Mouse (Mus musculus) olfactory bulb, adult 2 months (tissue): ENCODE data around the gene Sbf2. TPM values are rescaled to one million over a fixed set of nuclear protein-coding genes. Genes with fewer than 3 reads are reported as not detected.

Experiments used
- H3K27ac ChIP-seq: fragments of 200-500 bp; 2 replicates; pipeline ENCODE4 v1.5.1; 2012; ENCODE audit warnings: low read depth, low read length; ENCODE audit not compliant: insufficient read depth
- H3K4me1 ChIP-seq: fragments of 200-500 bp; 2 replicates; pipeline ENCODE4 v1.6.1; 2012; ENCODE audit warnings: low read length; ENCODE audit not compliant: control insufficient read depth, insufficient read depth
- H3K4me3 ChIP-seq: fragments of 200-500 bp; 2 replicates; pipeline ENCODE4 v1.5.1; 2012; ENCODE audit warnings: mild to moderate bottlenecking, low read depth, low read length, moderate library complexity; ENCODE audit not compliant: insufficient read depth
- CTCF ChIP-seq: fragments of 200-500 bp; IDR thresholded peaks from 2 replicates; pipeline ENCODE4 v1.5.1; 2012; ENCODE audit warnings: low read depth, mild to moderate bottlenecking, low read length, moderate library complexity; ENCODE audit not compliant: insufficient read depth
- POLR2A ChIP-seq: fragments of 200-500 bp; IDR thresholded peaks from 2 replicates; pipeline ENCODE4 v1.6.1; 2012; ENCODE audit warnings: mild to moderate bottlenecking, low read depth, low read length, moderate library complexity; ENCODE audit not compliant: insufficient read depth
- WGBS: fragments of 180-500 bp; shearing (Covaris S2); methylation state at CpG from one replicate; pipeline ENCODE4 v1.1.7; 2018; 5-methylcytosine and 5-hydroxymethylcytosine counted together
- polyA plus RNA-seq: library from polyadenylated mRNA; stranded (reverse); fragments of >200 nt; gene quantifications from 2 replicates; pipeline ENCODE4 v1.2.4, GENCODE M21; 2012; ENCODE audit warnings: low replicate concordance; ENCODE audit not compliant: missing spikeins, insufficient read depth, insufficient read length

The Sbf2 gene
- polyA plus RNA-seq = not detected in 2 replicates

DNA sequence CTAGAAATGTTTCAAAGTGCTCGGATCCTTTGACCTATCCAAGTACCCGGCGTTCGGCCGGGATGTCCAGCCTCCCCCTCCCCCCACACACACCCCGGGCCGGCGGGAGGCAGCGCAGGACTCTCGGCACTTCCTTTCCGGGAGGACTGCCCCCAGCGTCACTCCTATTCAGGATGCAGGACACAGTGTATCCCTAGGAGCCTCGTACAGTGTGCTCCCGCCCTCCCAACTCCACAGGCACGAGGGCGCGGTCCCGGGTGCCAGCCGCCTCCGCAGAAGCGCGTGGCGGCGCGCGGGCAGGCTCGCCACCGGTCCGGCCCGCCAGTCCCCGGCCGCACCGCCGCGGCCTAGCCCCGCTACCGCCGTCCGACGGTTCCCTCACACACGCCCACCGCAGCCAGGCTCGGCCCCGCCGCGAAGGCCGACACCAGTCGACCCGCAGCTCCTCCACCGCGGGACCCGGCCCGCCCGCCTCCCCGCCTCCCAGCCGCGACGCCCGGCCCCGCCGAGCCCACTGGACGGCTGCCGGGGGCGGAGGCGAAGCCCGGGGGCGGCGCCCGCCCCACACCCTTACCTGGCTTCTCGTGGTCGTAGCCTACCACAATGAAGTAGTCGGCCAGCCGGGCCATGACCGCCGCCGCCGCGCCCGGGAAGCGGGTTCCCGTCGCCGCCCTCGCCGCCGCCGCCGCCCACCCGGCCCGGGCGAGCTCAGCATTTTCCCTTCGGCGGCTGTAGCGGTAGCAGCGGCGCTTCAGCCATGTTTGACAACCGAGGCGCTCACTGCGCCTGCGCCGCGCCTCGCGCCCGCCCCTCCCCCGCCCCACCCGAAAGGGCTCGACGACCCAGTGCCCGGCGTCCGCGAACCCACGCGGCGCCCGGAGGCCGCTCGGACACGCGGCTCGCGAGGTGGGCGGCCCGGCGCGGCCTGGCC, at the start of gene Sbf2:
Gene Sbf2 (minus strand): TSS at position 790 of the 931 bp plus-strand sequence.
- Histone ChIP-seq H3K4me1 (peaks cover 5% of the 10 kb centered on the region; the same call in 1 of the 2 replicates), H3K27ac (peak within 1 kb of the TSS; percentile 91), H3K4me3 (peak within 1 kb of the TSS; percentile 67)
- WGBS = under 1% methylated on average over 122 of the region's 127 CpGs
- TF ChIP-seq POLR2A (peak; percentile 68), CTCF (no peak)

DNA sequence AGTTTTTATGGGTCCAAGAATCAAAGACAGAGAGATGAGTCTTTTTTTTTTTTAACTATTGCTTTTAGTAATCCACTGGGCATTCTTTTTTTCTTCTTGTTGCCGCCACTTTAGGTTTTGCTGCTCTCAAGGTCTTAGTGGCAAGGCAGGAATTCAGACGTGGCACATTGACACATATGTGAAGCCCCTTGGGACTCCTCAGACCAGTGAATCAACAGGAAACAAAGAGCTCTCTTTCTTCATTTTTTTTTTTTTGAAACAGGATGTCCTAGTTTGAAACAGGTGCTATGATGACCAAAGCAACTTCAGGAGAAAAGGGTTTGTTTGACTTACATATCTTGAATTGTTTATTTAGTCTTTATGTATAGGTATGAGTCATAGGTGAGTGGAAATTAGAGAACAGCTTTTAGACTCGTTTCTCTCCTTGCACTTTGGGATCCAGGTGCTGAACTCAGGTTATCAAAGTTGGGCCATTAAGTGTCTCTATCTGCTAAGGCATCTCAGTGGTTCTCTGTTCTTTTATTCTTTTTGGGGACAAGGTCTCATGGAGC, 43.7 kb upstream of the Sbf2 start:
- WGBS = 70% methylated on average over 3 of the region's 3 CpGs
- H3K4me3 ChIP-seq = no peak overlapping the region
- H3K4me1 ChIP-seq = no peaks in the 10 kb centered on the region
- TF ChIP-seq POLR2A (no peak), CTCF (no peak)
- H3K27ac ChIP-seq = no peak overlapping the region

DNA sequence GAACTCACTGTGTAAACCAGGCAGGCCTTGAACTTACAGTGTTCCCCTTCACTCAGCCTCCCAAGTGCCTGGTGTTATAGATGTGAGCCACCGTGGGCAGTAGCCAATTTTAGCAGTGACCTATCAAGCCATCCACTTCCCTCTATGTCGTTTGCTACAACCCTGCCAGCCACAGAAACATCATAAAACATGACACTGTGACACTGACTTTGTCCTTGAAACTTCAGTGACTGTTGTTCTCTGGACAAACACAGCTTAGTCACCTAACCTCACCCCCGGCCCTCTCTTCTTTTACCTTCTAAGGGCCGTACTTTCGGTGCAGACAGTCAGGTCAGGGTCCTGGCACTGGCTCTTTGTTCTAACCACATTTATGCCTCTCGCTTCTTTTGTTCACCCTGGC, 41.2 kb upstream of the Sbf2 start:
- H3K27ac ChIP-seq = no peak overlapping the region
- 77% methylated on average over 6 of the region's 6 CpGs for WGBS
- no peaks in the 10 kb centered on the region for H3K4me1 ChIP-seq
- no peak for TF ChIP-seq CTCF
- no peak for TF ChIP-seq POLR2A
- no peak overlapping the region for H3K4me3 ChIP-seq

DNA sequence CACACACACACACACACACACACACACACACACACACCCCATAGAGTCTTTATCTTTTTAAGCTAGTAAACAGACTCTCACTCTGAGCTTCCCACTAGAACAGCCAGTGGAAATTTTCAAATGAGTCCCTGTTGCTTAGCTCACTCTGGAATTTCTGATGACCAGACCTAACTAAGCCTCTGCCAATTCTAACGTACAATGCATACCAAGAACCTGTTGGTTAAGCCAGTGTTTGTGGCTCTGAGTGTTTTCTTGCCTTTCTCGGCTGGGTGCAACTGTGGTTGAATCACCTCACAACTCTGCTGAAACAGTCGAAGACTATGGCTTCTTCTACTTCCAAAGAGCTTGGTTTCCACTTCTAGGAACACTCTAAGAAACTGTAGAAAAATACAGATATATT, 40.5 kb upstream of the Sbf2 start:
- WGBS = 87% methylated on average over 3 of the region's 3 CpGs
- no peaks in the 10 kb centered on the region for H3K4me1 ChIP-seq
- no peak overlapping the region for H3K4me3 ChIP-seq
- H3K27ac ChIP-seq = no peak overlapping the region
- TF ChIP-seq CTCF = no peak
- TF ChIP-seq POLR2A = no peak

DNA sequence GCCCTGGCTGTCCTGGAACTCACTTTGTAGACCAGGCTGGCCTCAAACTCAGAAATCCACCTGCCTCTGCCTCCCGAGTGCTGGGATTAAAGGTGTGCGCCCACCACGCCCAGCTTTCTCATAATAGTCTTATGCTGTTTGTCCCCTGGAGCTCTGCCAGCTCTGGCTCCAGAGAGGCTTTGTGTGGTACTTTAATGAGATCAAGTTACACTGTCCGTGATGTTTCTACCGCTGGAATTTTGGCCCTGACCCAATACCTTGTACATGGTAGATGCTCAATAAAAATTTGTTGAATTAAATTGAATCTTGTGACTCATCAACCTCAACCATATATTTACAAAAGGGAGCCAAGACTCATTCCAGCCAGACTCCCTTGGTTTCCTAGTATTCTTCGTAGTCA, 36.4 kb upstream of the Sbf2 start:
- H3K4me3 ChIP-seq = no peak overlapping the region
- no peak for TF ChIP-seq CTCF
- no peak for TF ChIP-seq POLR2A
- WGBS = 80% methylated on average over 6 of the region's 6 CpGs
- no peak overlapping the region for H3K27ac ChIP-seq
- peaks cover 13% of the 10 kb centered on the region for H3K4me1 ChIP-seq

DNA sequence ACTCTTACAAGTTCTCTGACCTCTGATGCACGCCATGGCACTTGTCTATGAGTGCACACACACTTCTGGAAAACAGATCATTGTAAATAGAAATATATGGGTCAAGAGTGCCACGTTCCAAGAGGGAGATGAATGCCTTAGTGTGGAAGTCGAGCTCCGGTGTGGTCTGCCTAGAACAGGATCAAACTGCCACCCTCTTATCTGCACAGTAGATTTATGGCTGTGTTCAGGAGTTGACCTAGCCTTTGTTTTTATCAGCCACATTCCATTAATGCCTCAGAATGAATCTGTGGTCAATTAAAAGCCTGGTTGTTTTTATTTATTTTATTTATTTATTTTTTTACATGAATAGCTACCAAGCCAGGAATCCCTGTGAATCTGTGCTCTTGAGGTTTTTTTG, 35.8 kb upstream of the Sbf2 start:
- H3K27ac ChIP-seq = no peak overlapping the region
- 92% methylated on average over 4 of the region's 4 CpGs for WGBS
- no peak for TF ChIP-seq POLR2A
- no peak for TF ChIP-seq CTCF
- H3K4me3 ChIP-seq = no peak overlapping the region
- H3K4me1 ChIP-seq = peaks cover 13% of the 10 kb centered on the region

DNA sequence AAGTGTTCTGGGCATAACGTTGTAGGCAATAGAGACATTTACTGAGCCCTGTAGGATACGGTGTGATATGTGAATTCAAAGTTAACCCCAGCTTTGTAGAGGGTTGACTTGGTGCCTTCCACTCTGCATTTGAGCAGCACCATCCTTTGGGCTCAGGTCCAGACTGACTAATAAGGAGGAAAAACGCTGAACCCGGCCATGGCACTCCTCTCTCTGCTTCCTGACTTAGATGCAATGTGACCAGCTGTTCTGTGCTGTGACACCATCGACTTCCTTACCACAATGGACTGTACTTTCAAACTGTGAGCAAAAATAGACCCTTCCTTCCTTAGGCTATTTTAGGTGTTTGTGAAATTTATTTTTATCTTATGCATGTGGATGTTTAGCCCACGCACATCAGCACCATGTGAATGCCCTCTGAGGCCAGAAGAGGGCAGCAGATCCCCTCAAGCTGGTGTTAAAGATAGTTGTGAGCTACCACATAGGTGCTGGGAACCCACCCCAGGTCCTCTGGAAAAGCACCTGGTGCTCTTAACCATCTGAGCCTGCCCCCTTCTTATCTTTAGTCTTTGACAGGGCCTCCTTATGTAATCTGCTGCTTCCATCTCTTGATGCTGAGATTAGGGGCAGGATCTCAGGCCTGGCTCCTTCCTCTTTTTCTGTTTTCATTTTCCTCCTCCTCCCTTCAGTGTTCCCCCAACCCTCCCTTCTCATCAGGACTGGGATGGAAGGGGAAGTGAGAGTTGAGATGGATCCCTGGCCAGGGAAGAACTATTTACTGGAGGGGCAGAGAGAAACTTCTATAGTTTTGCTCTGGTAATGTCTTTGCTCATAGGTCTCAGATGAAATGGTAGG, 34.6 kb upstream of the Sbf2 start:
- WGBS = 77% methylated on average over 6 of the region's 6 CpGs
- Histone ChIP-seq H3K27ac (no peak overlapping the region), H3K4me3 (no peak overlapping the region), H3K4me1 (peaks cover 16% of the 10 kb centered on the region)
- TF ChIP-seq CTCF (no peak), POLR2A (no peak)

DNA sequence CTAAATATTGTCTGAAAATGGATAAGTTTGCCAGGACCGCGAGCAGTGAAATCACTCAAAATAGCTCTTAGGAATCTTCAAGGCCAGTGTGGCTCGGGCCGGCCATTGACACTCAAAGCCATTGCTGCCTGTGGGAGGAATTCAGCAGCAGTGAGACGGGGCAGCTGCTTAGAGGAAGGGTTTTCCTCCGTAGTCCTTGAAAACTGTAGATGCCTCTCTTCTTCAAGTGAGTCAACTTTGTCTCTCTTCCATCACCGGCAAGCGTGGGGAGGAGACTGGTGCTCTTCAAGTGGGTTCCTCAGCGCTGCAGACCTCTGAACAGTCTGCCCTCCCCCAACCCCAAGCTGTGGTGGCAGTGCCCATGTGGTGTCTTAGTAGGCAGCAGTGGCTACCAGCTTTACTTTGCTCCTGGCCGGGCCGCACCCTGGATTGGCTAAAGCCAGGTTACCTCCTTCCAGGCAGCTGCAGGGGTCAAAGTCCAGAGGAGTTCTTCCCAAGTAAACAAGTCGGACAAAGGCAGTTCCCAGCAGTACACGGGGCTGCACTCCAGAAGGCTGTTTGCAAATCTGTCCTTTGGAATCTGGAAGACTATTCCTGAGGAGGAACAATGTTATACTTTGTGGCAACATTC, 33.8 kb upstream of the Sbf2 start:
- WGBS = 80% methylated on average over 13 of the region's 13 CpGs
- TF ChIP-seq POLR2A (no peak), CTCF (no peak)
- peak overlapping the region; percentile 56 for H3K27ac ChIP-seq
- H3K4me1 ChIP-seq = peaks cover 16% of the 10 kb centered on the region
- no peak overlapping the region for H3K4me3 ChIP-seq
